Mouse (Mus musculus) midbrain, embryonic 16.5 days (tissue): Measurements from ENCODE around the gene Chst15. TPM values are rescaled to one million over a fixed set of nuclear protein-coding genes. Genes with fewer than 3 reads are reported as not detected.
A peak's percentile ranks its signal among the peaks of the same experiment; 100 is the strongest.

Source experiments
- ATAC-seq: fragments of 200-750 bp; cut with Nextera tagmentation; 2 replicates; pipeline ENCODE4 v1.8.0; 2017; ENCODE audit warnings: moderate TSS enrichment
- H3K27ac ChIP-seq: fragments of 300-500 bp; sonication (generic); 2 replicates; pipeline ENCODE4 v1.5.1; 2014; ENCODE audit warnings: mild to moderate bottlenecking, low read length, mixed read lengths
- H3K27me3 ChIP-seq: fragments of 300-500 bp; sonication (generic); 2 replicates; pipeline ENCODE4 v1.6.1; 2014; ENCODE audit warnings: low read depth, low read length, mixed read lengths; ENCODE audit not compliant: control insufficient read depth, insufficient read depth
- H3K36me3 ChIP-seq: fragments of 300-500 bp; sonication (generic); 2 replicates; pipeline ENCODE4 v1.6.1; 2014; ENCODE audit warnings: mild to moderate bottlenecking, low read length, moderate library complexity, mixed read lengths; ENCODE audit not compliant: control insufficient read depth, insufficient read depth
- H3K4me1 ChIP-seq: fragments of 300-500 bp; sonication (generic); 2 replicates; pipeline ENCODE4 v1.6.1; 2014; ENCODE audit warnings: mild to moderate bottlenecking, low read length, mixed read lengths; ENCODE audit not compliant: control insufficient read depth, insufficient read depth
- H3K4me2 ChIP-seq: fragments of 300-500 bp; sonication (generic); 2 replicates; pipeline ENCODE4 v1.6.1; 2014; ENCODE audit warnings: mild to moderate bottlenecking, low read length, mixed read lengths
- H3K4me3 ChIP-seq: fragments of 300-500 bp; sonication (generic); 2 replicates; pipeline ENCODE4 v1.5.1; 2014; ENCODE audit warnings: low read depth, mild to moderate bottlenecking, low read length, moderate library complexity, mixed read lengths
- H3K9ac ChIP-seq: fragments of 300-500 bp; sonication (generic); 2 replicates; pipeline ENCODE4 v1.6.1; 2014; ENCODE audit warnings: low read depth, low read length, mixed read lengths
- H3K9me3 ChIP-seq: fragments of 300-500 bp; sonication (generic); replicated peaks from 2 replicates; pipeline ENCODE4 v1.6.1; 2014; ENCODE audit warnings: mild to moderate bottlenecking, low read length, mixed read lengths; ENCODE audit not compliant: control insufficient read depth, poor library complexity, severe bottlenecking
- whole genome bisulfite sequencing: fragments of 180-500 bp; shearing (Covaris S2); extraction: QIAGEN DNeasy Blood & Tissue Kit; methylation state at CpG from one replicate; pipeline ENCODE4 v1.1.7; 2014; 5-methylcytosine and 5-hydroxymethylcytosine counted together
- polyA plus RNA-seq: library from polyadenylated mRNA; unstranded; fragments of >200 nt; fragmentation: Nextera tagmentation; extraction: Ambion mirVana; gene quantifications from 2 replicates; pipeline ENCODE4 v1.2.1, GENCODE M21; 2015

The Chst15 gene
- polyA plus RNA-seq: 11.6 and 12.6 TPM in 2 replicates

- under 1% methylated on average over 34 of the region's 34 CpGs for WGBS
- ATAC-seq: peak; percentile 16; the same call in 1 of the 2 replicates
Measured at GRCm38 (mm10) chr7:132317036-132317541, at the start of gene Chst15. Chst15 (minus strand) TSS chr7:132317228.

DNA sequence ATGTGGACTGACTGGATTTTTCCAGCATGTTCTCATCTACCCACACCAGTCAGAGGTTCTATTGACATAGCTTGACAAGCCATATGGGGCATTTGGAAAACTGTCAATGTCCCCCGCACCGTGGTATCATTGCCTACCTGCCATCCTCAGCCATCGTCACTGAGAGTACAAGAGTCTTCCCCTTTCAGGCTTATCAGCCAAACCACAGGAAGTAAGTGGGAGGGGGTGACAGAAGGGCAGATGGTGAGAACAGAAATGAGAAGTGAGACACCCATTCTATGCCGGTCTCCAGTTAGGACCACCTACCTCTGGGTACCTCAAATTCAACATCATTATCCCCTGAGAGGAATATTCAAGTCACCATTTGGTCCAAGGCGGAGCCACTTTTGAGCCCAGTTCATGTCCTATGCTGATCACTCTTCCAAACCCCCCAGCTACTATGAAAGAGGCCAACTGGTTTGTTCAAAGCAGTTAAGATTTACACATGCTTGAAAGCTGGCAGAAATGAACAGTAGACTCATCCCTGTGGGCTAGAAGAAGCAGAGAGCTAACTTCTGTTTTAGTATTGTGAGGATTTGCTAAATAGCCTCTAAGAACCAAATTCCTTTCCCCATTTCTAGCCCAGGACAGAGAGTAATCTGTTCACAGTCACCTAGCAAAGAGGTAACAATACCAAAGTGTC lies 48.8 kb upstream of the Chst15 start:
- H3K4me2 ChIP-seq: no peak overlapping the region
- ATAC-seq: no peak

More at GRCm38 (mm10) chr7:132317036-132317541, at the start of gene Chst15:
- Histone ChIP-seq H3K4me3 (peak within 1 kb of the TSS; percentile 79), H3K4me1 (peaks cover 12% of the 10 kb centered on the region; the same call in 1 of the 2 replicates), H3K9ac (peak within 1 kb of the TSS; percentile 88), H3K9me3 (no peaks in the 10 kb centered on the region), H3K27ac (peak within 1 kb of the TSS; percentile 81), H3K36me3 (no peaks in the 10 kb centered on the region), H3K27me3 (no peaks in the 10 kb centered on the region), H3K4me2 (peak within 1 kb of the TSS; percentile 99)

GRCm38 (mm10) chr7:132365111-132365510 lies 48.1 kb upstream of the Chst15 start:
- WGBS: 89% methylated on average over 5 of the region's 5 CpGs
- no peaks in the 10 kb centered on the region for H3K9me3 ChIP-seq
- H3K27me3 ChIP-seq: no peaks in the 10 kb centered on the region
- H3K36me3 ChIP-seq: no peaks in the 10 kb centered on the region
- H3K27ac ChIP-seq: no peak overlapping the region
- no peak overlapping the region for H3K9ac ChIP-seq
- no peak for ATAC-seq
- H3K4me2 ChIP-seq: no peak overlapping the region
- no peak overlapping the region for H3K4me3 ChIP-seq
- H3K4me1 ChIP-seq: no peaks in the 10 kb centered on the region

More for the DNA sequence above, 48.8 kb upstream of the Chst15 start:
- no peaks in the 10 kb centered on the region for H3K36me3 ChIP-seq
- H3K27me3 ChIP-seq: no peaks in the 10 kb centered on the region
- no peak overlapping the region for H3K9ac ChIP-seq
- no peaks in the 10 kb centered on the region for H3K4me1 ChIP-seq
- no peak overlapping the region for H3K4me3 ChIP-seq
- H3K27ac ChIP-seq: no peak overlapping the region
- H3K9me3 ChIP-seq: no peaks in the 10 kb centered on the region
- 92% methylated on average over 5 of the region's 5 CpGs for WGBS

DNA sequence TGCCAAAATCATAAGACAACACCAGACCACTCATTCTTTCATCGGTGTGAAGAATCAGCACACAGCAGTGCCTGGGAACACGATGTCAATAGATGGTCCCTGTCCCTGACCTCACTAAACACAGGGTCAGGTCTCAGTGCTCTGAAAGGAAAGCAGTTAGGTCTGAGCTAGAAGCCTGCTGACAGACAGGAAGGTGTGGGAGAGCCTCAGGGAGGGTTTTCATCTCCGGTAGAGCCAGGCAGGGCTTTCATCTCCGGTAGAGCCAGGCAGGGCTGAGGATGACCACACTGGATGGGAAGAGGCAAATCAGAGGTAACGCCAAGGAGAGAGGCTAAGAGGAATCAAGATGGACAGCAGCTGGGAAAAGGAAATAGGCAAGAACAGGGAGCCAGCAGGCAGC lies 47.5 kb upstream of the Chst15 start:
- H3K27me3 ChIP-seq: no peaks in the 10 kb centered on the region
- 83% methylated on average over 5 of the region's 5 CpGs for WGBS
- H3K4me1 ChIP-seq: no peaks in the 10 kb centered on the region
- H3K27ac ChIP-seq: no peak overlapping the region
- no peak overlapping the region for H3K9ac ChIP-seq
- H3K4me3 ChIP-seq: no peak overlapping the region
- no peak for ATAC-seq
- H3K4me2 ChIP-seq: no peak overlapping the region
- no peaks in the 10 kb centered on the region for H3K36me3 ChIP-seq
- no peaks in the 10 kb centered on the region for H3K9me3 ChIP-seq

DNA sequence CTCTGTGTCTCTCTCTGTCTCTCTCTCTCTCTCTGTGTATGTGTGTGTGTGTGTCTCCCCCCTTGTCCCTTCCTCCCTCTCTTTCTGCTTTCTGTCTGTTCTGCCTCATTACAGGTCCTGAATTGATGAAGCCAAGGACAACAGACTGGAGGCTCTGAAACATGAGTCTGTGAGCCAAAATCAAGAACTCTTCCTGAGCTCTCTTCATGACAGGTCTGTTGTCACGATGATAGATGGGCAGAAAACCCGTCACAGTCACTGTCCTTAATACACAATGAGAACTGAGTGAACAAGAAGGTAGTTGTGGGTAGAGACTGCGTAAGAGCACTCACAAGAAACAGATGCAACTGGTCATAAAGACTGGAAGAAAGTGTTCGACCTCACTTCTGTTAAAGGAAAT lies 43.3 kb upstream of the Chst15 start:
- Histone ChIP-seq H3K4me1 (peaks cover 4% of the 10 kb centered on the region; the same call in 1 of the 2 replicates), H3K4me2 (no peak overlapping the region), H3K27me3 (no peaks in the 10 kb centered on the region), H3K9ac (no peak overlapping the region), H3K36me3 (no peaks in the 10 kb centered on the region), H3K27ac (no peak overlapping the region), H3K9me3 (no peaks in the 10 kb centered on the region), H3K4me3 (no peak overlapping the region)
- no peak for ATAC-seq
- 89% methylated on average over 4 of the region's 4 CpGs for WGBS

DNA sequence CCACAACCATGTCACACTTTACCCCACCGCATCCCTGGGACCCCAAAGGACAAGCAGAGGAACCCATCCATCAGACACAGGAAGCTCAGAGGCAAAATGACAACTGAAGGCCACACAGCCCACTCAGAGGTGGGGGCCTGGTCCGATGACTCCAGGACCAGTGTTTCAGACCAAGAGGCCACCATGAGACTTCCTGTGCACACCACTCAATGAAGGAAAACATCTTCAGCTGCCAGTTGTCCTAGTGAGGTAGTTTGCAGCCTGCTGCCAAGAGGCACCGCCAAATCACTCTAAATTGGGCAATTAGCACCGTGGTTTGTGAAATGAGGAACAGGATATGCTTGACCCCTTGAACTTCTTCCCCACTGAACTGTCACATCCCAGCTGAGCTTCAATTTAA lies 41.7 kb upstream of the Chst15 start:
- Histone ChIP-seq H3K4me2 (no peak overlapping the region), H3K4me1 (peaks cover 4% of the 10 kb centered on the region; the same call in 1 of the 2 replicates), H3K9me3 (no peaks in the 10 kb centered on the region), H3K27me3 (no peaks in the 10 kb centered on the region), H3K27ac (no peak overlapping the region), H3K36me3 (no peaks in the 10 kb centered on the region), H3K4me3 (no peak overlapping the region), H3K9ac (no peak overlapping the region)
- no peak for ATAC-seq
- 69% methylated on average over 4 of the region's 4 CpGs for WGBS

DNA sequence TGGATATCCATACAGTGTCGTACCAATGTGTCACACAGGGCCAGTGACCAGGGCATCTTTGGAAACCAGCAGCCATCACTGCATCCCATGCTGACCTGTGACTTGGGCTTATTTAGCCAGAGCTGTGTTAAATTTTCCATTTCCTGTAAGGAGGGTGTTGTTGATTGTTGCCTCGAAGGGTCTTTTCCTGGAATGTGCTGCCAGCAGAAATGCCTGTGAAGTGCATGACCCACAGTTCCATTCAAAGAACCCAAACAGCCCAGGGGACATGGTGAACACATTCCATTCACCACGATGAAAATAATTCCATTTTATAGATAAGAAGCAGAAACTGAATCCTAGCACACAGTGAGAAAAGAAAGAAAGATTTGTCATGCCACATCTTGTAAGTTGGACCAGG lies 41.2 kb upstream of the Chst15 start:
- H3K9me3 ChIP-seq: no peaks in the 10 kb centered on the region
- H3K4me1 ChIP-seq: peaks cover 4% of the 10 kb centered on the region; the same call in 1 of the 2 replicates
- no peaks in the 10 kb centered on the region for H3K27me3 ChIP-seq
- no peak overlapping the region for H3K4me2 ChIP-seq
- no peak overlapping the region for H3K4me3 ChIP-seq
- no peak overlapping the region for H3K9ac ChIP-seq
- ATAC-seq: no peak
- H3K27ac ChIP-seq: no peak overlapping the region
- WGBS: 67% methylated on average over 3 of the region's 3 CpGs
- H3K36me3 ChIP-seq: no peaks in the 10 kb centered on the region

DNA sequence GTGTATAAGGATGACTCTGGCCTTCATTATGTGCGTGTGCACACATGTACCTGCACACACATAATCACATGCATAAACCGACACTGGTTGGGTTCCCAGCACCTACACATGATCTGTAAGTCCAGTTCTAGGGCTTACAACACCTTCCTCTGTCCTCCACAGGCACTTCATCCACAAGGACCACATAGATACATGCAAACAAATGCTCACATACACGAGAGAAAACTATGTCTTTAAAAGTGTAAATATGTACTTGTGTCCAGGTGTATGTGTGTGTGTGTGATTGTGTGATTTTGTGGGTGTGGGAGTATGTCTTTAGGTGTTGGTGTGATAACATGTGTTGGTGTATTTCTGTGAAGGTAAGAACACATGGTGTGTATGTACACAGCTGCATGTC lies 40.8 kb upstream of the Chst15 start:
- Histone ChIP-seq H3K9me3 (no peaks in the 10 kb centered on the region), H3K27ac (no peak overlapping the region), H3K27me3 (no peaks in the 10 kb centered on the region), H3K4me1 (peaks cover 4% of the 10 kb centered on the region; the same call in 1 of the 2 replicates), H3K36me3 (no peaks in the 10 kb centered on the region), H3K4me2 (no peak overlapping the region), H3K4me3 (no peak overlapping the region), H3K9ac (no peak overlapping the region)
- ATAC-seq: no peak
- 96% methylated on average over 3 of the region's 3 CpGs for WGBS
